Mouse (Mus musculus): ENCODE results near the gene Tcf7. TPM values are rescaled to one million over a fixed set of nuclear protein-coding genes. Genes with fewer than 3 reads are reported as not detected.

The Tcf7 gene
- polyA plus RNA-seq, 1 experiment from 2014 or later: 8.8 TPM

- Histone ChIP-seq H3K9ac (no peak within 1 kb of the TSS; the same call in 1 of the 2 replicates), H3K4me3 (no peak within 1 kb of the TSS), H3K27me3 (no peaks in the 10 kb centered on the region), H3K36me3 (no peaks in the 10 kb centered on the region), H3K9me3 (no peaks in the 10 kb centered on the region), H3K4me2 (replicated peaks) (no peak within 1 kb of the TSS), H3K4me1 (no peaks in the 10 kb centered on the region), H3K27ac (no peak within 1 kb of the TSS)
- no peak for ATAC-seq (ENCODE audit: insufficient number of reproducible peaks, insufficient read depth, low FRiP score, low TSS enrichment)
These were observed 68.9 kb downstream of the Tcf7 start, which contains the start of gene Olfr1371 for GRCm38 (mm10) chr11:52213887-52214286. Gene Olfr1371, minus strand, starts transcription at chr11:52213987.

Other genes with a start within 250 kb of the Tcf7 start
- 106 and 108 TPM in 2 replicates for gene Ppp2ca, start 184.3 kb downstream of the Tcf7 start, polyA plus RNA-seq (2016; fragmentation: Nextera tagmentation; extraction: Ambion mirVana)
- not detected in 2 replicates for gene Olfr1373, start 137.5 kb downstream of the Tcf7 start, polyA plus RNA-seq (2016; fragmentation: Nextera tagmentation; extraction: Ambion mirVana)
- gene Olfr1371, start 69.0 kb downstream of the Tcf7 start, polyA plus RNA-seq (2016; fragmentation: Nextera tagmentation; extraction: Ambion mirVana): not detected in 2 replicates
- gene Skp1a, start 51.0 kb downstream of the Tcf7 start, polyA plus RNA-seq (2016; fragmentation: Nextera tagmentation; extraction: Ambion mirVana): 937 and 939 TPM in 2 replicates
- 218 and 222 TPM in 2 replicates for gene Vdac1, start 77.8 kb upstream of the Tcf7 start, polyA plus RNA-seq (2016; fragmentation: Nextera tagmentation; extraction: Ambion mirVana)
- gene 9530068E07Rik, start 113.4 kb upstream of the Tcf7 start, polyA plus RNA-seq (2016; fragmentation: Nextera tagmentation; extraction: Ambion mirVana): 184 and 193 TPM in 2 replicates